Mouse (Mus musculus) A20 (cell line): ENCODE results near the gene Cryba4.

Experiments used
- DNase-seq: peaks from one replicate; pipeline ENCODE4 v3.0.0-alpha.2; 2011; ENCODE audit warnings: low read depth, low spot score

The Cryba4 gene

DNA sequence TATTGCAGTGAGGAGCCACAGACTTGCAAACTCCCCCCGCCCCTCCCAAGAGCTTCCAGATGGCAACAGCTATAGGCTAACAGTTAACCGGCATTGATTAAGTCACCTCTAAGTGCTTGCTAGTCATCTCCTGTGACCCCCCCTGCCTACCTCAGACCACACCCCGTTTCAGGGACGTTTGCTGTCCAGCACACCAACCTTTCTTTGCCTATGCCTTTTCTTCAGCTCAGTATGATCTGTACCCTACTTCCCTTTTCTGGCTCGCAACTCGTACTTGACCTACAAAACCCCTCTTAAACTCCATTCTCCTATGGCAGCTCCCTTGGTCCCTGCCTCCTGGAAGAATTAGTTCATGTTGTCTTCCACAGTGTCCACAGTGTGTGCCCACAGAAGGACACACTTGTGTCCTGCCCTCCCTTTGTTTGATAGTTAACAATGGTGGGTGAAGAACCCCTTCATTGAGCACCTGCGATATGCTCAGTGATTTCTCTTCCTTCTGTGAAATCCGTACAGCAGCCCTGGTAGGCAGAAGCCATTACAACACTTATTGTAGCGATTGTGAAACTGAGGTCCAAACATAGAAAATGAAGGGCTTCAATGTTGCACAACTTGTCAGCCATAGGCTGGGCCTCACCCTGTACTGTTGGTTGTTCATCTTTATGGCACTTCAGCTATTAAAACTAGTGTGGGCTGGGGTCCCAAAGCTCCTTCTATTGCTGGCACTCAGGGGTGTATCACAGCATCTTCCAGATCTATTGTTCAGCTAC lies 13.9 kb upstream of the Cryba4 start:
- DNase-seq = peak; percentile 88

DNA sequence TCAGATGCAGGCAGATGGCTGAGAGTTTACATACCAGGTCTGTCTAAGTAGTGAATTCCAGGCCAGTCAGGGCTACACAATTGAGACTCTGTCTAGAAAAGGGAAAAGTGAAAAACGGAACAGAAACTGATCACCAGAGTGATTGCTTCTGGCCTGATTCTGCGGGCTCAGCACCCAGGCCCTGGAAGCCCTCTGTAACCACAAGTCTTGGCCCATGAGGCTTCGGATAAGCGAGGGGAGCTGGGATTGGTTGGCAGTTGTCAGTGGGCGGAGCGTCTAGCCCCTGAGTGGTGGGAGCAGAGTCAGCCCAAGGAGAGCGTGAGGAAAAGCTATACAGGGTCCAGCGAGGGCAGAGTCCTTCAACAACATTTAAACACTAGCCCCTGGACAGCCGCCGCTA lies 13.2 kb upstream of the Cryba4 start:
- DNase-seq = peak; percentile 90

DNA sequence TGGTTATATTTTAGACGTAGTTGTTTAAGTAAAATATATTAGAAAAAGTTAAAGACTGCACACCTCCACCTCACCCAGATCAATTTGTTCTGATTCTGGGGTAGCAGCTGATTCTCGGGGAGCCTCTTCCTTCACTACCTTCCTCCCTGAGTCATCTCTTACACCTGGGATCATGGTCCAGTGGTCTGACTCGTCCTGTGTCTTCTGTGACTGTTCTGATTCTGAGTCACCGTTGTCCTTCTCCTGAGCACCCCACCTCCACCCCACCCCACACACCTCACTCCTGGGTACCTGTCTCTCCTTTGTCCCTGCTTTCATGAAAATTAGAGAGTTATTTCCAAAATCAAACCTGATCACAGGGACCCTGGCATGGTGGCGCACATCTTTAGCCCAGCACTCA lies 12.8 kb upstream of the Cryba4 start:
- DNase-seq = no peak

DNA sequence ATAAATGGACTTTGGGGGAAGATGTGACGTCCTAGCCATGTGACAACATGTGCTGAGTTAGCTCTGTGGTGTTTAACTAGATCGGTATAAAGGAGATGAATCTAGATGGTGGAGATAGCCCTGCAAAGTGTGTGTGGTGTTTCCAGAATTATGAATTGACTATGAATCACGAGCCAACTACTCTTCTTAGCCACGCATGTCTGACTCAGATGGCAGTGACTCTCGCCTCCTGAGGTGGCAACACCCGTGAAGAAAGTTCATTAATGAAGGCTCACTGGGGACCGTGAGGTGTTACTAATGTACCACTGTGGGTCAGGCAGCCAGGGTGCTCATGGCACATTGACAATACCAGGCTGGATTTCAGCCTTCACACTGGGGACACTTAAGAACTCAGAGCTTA lies 11.8 kb upstream of the Cryba4 start:
- no peak for DNase-seq

DNA sequence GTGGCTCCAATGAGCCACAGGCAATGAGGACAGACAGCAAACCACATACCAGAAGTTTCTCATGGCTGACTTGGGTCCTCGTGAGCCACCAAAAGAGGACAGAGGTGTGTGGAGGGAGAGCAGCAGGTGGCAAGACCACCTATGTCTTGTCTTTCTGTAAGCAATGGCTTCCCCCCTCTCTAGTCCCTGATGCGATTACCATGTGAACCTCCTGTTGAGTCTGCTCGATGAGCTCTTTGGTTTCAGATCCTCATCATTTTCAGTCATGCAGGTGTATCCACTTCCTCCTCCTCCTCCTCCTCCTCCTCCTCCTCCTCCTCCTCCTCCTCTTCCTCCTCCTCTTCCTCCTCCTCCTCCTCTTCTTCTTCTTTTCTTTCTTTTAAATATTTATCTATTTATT lies 8.5 kb upstream of the Cryba4 start:
- DNase-seq = peak; percentile 44

DNA sequence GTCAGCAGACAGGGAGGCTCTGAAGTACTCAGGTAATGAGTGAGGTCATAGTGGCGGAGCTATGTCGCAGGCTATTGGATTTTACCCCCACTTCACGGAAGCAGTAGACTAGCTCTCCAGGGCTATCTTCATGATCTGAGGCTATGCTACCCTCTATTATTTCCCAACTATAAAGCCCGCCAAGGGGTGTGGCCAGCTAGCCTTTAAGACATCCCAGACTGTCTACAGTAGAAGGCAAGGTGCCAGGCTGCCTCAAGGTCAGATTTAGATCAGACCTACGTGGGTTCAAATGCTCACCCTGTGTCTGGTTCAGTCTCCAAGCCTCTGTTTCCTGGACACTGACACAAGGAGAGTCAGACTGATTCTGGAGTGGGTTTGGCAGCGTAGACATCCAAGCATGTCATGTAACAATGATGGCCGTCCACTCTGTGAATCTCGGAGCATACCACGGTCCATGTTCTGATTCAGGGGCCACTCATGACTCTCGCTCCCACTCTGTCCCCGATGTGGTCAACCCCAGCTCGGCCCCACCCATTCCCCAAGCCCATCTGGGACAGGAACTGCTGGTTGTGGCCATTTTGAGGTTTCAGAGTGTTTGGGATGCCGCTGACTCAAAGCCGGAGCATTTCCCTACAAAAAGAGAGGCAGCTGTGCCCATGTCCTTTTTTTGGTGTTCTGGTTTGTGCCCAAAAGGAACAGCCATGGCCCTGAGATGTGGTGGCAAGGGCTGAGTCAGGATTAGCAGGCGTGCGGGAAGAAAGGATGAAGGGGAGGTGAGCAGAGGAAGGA lies 7.7 kb upstream of the Cryba4 start:
- DNase-seq = no peak

DNA sequence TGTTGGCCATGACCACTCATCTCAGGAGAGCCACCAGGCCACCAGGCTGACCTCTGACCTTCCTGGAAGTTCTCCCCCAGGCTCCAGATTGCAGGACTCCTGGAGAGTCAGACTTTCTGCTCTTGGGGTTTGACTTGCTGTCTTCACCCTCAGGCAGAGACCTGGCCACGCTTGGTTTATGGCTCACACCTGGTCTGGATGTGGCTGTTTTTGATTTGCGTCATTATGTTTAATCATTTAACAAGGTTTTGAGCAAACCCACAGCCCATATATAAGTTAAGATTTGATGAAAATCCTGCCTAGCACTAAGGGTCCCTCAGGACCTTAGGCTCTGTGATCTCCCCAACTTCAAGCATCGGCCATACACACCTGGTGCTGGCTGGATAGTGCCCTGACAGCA lies 5.6 kb upstream of the Cryba4 start:
- no peak for DNase-seq

DNA sequence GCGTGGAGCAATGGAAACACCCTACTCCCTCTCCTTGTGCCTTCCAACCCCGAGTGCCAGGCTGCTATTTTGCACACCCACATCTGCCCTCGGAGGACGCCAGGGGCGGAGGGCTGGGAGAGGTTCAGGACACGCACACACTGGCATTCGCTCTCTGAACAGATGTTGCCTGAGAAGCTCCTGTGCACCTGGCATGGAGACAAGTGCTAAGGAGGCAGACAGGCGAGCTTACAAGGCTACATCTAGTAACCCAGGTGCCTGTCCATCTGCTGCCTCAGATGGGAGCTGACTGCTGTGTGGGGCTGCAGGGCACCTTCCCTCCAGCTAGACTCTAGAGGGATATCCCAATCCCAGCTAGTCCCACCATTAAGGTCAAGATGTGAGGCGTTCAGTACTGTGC lies 4.1 kb upstream of the Cryba4 start:
- peak; percentile 36 for DNase-seq

DNA sequence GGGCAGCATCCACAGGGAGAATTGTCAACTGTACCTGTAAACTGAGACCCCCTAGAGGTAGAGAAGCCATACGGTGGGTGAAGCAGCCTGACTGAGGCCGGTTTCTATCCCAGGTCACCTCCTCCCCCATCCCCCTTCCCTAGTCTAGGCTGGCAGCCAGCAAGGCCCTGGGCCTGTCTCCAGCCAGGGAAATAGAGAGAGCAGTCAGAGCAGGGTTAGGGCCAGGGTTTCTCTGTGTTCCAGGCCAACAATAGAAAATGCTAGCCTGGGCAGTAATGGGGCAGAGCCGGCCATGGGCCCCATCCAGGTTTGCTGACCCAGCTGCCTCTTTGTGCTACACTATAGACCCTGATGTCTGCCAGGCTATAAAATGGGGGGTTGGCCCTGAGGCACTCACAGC lies 3.1 kb upstream of the Cryba4 start, which contains the start of gene Crybb1:
Crybb1 (plus strand) TSS at position 390 of the 400 bp plus-strand sequence.
- DNase-seq = no peak

DNA sequence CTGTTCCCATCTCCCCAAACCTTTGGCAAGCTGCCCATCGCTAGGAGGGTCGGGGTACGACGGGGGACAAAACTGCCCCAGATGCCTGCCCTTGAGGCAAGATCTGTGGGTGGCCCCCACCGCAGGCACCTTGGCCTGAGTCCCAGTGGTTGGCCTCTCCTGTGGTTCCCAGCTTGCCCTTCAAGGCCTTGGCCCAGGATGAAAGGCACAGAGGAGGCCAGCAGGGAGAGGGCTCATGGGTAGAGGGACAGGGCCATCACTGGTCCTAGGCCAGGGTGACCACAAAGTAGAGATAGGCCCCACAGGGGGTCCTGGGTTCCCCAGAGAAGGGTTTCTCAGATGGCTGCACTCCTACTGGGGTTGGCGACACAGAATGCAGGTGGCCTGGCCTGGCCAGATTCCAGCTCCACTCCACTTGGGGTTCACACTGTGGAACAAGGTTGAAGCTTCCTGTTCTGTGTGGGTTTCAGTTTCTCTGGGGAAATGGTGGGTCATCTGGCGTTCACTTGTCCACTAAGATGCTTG lies 2.0 kb upstream of the Cryba4 start:
- DNase-seq = peak; percentile 38

DNA sequence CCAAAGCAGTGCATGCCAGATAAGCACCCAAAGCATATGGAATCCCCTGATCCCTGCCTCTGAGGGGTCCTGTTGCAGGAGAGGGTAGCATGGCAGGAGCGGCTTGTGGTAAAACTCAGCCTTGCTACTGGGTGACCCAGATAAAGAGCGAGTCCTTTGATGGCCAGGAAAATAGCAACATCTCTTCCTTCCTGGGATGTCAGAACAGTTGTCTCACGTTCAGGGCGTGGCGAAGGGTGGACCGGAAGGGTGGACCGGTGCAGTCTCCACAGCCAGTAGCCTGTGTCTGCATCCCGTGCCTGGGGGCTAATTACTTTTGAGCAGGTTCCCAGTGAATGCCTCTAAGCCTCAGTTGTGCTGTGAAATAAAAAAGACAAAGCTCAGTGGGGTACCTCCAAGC lies 851 bp upstream of the Cryba4 start:
- DNase-seq = no peak

DNA sequence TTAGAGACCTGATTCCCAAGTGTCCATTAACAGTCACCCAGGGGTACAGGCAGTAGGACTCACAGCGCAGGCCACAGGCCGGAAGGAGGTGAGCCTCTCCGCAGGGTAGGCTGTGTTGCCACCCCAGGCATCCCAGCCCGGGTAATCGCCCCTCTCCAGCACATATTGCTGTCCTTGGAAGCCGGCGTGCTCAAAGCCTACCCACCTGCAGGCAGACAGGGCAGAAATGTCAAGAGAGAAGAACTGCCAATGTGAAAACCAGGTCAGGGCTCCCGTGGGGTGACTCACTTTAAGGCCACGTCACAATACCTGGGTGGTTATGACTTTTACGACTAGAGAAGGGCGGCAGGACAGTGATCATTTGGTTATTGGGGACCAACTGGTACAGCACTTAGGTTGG lies 3.2 kb downstream of the Cryba4 start:
- no peak for DNase-seq

DNA sequence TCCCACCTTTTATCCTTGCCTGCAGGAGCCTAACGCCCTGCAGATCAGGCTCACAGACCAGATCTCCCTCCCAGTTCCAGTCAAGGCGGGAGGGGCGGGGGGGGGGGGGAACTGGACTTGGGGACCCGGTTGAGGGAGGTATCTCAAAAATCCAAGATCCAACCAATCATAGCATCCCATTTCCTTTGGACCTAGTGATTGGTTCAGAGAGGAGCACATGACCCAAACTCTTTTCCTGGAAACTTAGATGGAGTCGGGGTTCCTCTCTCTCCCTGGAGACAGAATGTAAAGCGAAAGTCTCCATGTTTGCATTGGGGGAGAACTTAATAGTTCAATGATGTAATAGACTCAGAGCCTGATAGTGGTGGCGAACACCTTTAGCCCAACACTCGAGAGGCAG lies 4.9 kb downstream of the Cryba4 start:
- no peak for DNase-seq

DNA sequence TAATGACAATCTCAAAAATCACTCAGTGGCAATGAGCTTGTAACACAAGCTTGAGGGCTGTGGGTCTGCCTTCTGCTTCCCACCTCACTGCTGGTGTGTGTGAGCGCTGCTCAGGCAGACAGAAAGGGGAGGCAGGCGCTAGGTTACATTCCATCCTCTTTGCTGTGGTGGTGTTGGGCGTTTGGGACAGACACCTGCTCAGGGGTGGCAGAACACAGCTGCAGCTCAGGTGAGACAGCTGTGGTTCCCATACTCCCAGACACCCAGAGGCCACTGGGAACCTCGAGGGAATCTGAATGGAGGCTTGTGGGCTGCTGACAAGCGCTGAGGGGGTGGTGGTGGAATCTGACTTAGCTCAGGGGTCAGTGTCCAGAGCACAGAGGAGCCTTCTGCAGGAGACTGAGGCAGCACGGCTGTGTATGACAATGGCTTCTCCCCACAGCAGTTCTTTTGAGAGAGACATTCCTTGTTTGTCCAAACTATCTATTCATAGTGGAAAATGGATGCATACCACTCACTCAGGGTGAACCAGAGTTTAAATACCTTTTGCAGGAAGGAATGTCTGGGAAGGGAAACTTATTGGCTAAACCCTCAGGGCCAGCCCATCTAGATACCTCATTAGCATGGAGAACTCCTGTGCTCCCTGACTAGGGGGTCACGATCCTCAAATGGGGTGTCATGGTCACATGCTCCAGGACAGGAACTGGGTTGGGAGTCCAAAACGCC lies 7.3 kb downstream of the Cryba4 start:
- no peak for DNase-seq

DNA sequence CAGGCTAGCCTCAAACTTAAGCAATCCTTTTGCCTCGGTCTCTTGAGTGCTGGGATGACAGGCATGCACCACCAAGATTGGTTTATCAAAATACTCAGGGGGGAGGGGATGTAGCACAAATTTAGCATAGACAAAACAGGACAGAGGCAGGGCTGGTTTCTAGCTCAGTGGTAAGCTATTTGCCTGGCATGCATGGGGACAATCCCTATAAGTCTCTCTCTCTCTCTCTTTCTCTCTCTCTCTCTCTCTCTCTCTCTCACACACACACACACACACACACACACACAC lies 8.1 kb downstream of the Cryba4 start:
- DNase-seq = no peak

DNA sequence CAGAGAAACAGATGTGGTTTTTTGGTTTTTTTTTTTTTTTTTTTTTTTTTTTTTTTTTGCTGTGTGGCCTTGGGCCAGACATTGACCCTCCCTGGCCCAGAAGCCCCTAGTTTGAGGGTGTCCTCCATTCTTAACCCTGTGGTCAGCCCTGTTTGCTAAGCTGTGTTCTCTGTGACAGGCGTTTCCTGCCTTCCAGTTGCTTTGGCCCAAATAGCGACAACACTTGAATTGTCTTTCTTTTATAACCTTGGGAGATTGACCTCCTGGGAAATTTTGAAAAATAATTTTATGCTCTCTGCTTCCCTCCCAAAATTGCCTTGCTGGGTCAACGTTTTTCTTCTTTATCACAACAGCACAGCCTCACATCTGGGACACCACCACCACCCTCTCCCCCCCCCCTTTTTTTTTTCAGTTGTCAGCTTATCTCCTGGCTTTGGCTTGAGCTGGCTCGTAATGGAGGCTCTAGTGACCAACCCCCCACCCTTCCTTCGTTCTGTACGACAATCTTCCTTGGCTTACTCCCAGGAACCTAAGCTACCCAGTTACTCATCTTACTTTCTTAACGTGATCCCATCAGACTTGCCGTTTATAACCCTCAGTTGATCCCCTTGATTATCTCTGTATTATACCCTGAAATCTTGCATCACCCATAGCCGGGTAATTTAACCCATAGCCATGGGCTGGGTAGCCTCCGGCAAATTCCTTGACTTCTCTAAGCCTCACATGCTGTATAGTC lies 8.6 kb downstream of the Cryba4 start:
- no peak for DNase-seq

DNA sequence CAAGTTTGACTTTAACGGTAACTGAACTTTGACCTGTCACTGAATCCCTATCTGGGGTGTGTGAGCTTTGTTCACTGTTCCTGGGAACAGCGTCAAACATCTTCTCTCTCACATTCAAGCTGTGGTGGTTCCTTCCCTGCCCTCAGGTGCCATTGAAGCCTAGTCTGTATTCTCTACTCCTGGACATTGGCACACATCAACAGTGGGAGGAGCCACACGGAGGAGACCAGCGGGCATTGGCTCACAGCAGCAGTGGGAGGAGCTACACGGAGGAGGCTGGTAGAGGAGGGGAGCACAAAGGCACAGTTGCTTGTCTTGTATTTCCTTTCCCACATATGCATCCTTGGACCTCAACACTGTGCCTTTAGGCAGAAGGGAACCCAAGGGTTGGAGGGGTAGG lies 9.3 kb downstream of the Cryba4 start:
- DNase-seq = no peak

DNA sequence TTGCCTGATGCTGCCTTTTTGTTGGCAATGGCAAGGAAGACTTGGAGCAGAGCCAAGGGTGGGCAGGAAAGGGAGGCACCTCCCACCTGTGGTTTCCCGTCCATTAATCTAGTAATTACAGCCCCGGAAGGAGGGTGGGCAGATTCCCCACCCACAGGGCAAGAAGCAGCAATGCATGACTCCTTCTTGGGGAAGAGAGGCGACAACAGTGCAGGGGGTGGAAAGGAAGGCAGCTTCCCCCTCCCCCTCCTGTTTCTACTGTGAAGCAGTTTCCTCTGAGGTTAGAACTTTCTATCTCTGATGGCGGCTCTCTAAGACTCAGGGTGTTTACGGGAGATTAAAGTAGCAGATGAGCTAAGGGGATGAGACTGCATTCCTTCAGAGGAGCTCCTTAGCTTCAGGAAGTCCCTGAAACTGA lies 9.9 kb downstream of the Cryba4 start:
- no peak for DNase-seq

DNA sequence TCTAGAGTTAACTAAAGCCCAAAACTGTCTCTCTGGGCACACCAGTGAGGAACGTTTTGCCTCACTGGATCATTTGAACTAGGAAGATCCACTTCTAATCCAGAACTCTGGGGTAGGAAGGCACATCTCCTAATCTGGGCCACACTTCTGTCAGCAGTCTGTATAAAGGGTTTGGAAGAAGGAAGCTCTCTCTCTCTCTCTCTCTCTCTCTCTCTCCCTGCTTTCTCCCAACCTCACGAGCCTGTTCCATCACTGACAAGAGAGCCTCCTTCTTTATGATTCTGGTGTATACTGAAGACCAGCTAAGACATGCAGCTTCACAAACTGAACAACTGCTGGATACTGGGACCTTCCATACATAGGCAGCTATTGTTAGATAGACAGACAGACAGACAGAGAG lies 10.5 kb downstream of the Cryba4 start:
- DNase-seq = no peak

DNA sequence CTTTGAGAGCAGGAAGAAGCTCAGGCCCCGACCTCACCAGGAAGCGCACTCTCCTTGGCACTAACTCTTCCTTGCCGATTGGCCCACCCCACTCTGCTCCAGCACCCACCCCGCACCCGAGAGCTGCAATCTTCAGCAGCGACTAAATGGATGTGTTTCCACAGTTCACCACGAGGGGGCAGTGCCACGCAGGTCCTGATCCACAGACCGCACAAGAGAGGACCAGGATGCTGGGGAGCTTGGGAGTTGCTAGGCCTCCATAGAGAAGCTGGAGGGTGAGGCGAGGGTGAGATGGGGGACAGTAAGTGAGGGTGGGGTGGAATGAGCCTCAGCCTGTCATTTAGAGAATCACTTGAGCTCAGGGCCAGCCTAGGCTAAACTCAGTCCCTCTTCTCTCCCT lies 11.6 kb downstream of the Cryba4 start:
- DNase-seq = peak; percentile 74

DNA sequence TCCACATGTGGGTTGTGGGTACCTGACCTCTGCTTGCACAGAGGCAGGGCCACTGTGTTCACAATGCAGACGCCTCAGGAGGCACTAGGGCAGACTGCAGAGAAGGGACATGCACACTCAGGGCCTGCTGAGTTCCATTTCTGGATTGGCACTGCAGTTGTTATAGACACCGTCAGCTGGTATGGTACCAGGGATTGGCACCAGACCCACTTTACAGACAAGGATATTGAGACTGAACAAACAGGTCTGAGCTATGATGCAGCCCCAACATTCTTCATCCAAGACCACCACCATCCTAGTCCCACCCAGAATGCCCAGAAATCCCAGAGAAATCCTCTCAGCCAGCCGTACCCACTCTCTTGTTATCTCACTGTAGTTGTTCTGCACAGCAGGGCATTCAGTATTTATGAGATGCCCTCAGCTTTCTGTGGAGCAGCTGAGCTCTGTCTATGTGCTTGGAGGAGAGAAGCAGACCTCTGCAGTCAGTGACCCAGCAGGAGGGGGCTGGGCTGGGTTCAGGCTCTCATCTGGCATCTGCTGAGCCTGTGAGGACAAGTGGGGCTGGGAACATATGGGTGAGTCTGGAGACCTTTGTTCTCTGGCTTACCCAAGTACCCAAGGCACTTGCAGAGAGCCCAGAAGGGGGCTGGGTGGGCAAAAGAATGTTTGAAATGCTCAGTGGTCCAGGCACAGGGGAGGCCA lies 13.4 kb downstream of the Cryba4 start:
- DNase-seq = no peak
